Mouse (Mus musculus): ENCODE results near the gene AA986860.

DNA sequence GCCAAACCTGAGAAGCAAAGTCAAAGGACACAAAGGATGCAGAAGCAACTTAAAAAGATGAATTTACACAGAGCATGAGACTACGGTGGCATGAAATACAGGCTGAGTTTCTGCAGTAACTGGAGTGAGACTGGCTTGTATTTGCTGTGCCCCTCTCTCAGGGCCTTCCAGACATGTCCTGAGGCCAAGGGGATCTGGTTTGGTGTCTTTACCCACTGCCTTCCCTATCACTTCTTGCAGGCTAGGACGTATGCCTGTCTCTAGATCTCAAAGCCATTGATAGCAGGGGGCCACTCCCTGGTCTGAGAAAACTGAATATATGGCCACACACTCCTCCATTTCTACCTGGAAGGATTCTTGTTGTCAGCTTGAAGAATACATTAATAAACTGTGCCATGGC, 12.4 kb downstream of the AA986860 start:
- no peak for TF ChIP-seq EP300 (optimal IDR thresholded peaks at IDR 0.05)
- TF ChIP-seq CTCF (IDR thresholded peaks at IDR 0.05; ENCODE audit: low read depth), result no peak
